Mouse (Mus musculus) spleen, adult 2 months (tissue): ENCODE results near the gene Paxx.

Experiments used
- CTCF ChIP-seq: fragments of 200-500 bp; IDR thresholded peaks from 2 replicates; pipeline ENCODE4 v1.5.1; 2011; ENCODE audit warnings: mild to moderate bottlenecking, inconsistent platforms; ENCODE audit not compliant: insufficient read depth, insufficient read length, insufficient replicate concordance; ENCODE audit errors: extremely low read depth
- POLR2A ChIP-seq: fragments of 200-500 bp; IDR thresholded peaks from 2 replicates; pipeline ENCODE4 v1.6.1; 2011; ENCODE audit warnings: low read depth, low read length, inconsistent platforms

- TF ChIP-seq POLR2A (no peak), CTCF (no peak)
Observed at GRCm38 (mm10) chr2:25467606-25468303, 6.9 kb upstream of the Paxx start.
